Mouse (Mus musculus) liver, embryonic 13.5 days (tissue): Measurements from ENCODE around the gene Abhd6. TPM values are rescaled to one million over a fixed set of nuclear protein-coding genes. Genes with fewer than 3 reads are reported as not detected.
A peak's percentile ranks its signal among the peaks of the same experiment; 100 is the strongest.
"Not testable (repeated sequence)": the region's sequence is repeated elsewhere in the genome, so short reads cannot be mapped to it uniquely, and the experiment has no call there.

Source experiments
- ATAC-seq: fragments of 200-750 bp; cut with Nextera tagmentation; 2 replicates; pipeline ENCODE4 v1.8.0; 2017; ENCODE audit warnings: low read depth, mild to moderate bottlenecking, moderate number of reproducible peaks, moderate library complexity
- DNase-seq: peaks from one replicate; pipeline ENCODE4 v3.0.0; 2022
- H3K27ac ChIP-seq: fragments of 300-500 bp; sonication (generic); 2 replicates; pipeline ENCODE4 v1.5.1; 2015; ENCODE audit warnings: moderate library complexity, mild to moderate bottlenecking, inconsistent platforms
- H3K27me3 ChIP-seq: fragments of 300-500 bp; sonication (generic); 2 replicates; pipeline ENCODE4 v1.6.1; 2015; ENCODE audit warnings: mild to moderate bottlenecking, inconsistent platforms
- H3K36me3 ChIP-seq: fragments of 300-500 bp; sonication (generic); 2 replicates; pipeline ENCODE4 v1.6.1; 2015; ENCODE audit warnings: mild to moderate bottlenecking, inconsistent platforms
- H3K4me1 ChIP-seq: fragments of 300-500 bp; sonication (generic); replicated peaks from 2 replicates; pipeline ENCODE4 v1.6.1; 2015; ENCODE audit warnings: inconsistent platforms
- H3K4me2 ChIP-seq: fragments of 300-500 bp; sonication (generic); 2 replicates; pipeline ENCODE4 v1.6.1; 2015; ENCODE audit warnings: inconsistent platforms, mild to moderate bottlenecking, moderate library complexity
- H3K4me3 ChIP-seq: fragments of 300-500 bp; sonication (generic); replicated peaks from 2 replicates; pipeline ENCODE4 v1.5.1; 2015; ENCODE audit warnings: mild to moderate bottlenecking, inconsistent platforms
- H3K9ac ChIP-seq: fragments of 300-500 bp; sonication (generic); 2 replicates; pipeline ENCODE4 v1.6.1; 2015; ENCODE audit warnings: mild to moderate bottlenecking, inconsistent platforms
- H3K9me3 ChIP-seq: fragments of 300-500 bp; sonication (generic); replicated peaks from 2 replicates; pipeline ENCODE4 v1.6.1; 2016; ENCODE audit warnings: inconsistent platforms
- WGBS: fragments of 180-500 bp; shearing (Covaris S2); methylation state at CpG from one replicate; pipeline ENCODE4 v1.1.7; 2015; ENCODE audit not compliant: insufficient replicate concordance; 5-methylcytosine and 5-hydroxymethylcytosine counted together
- polyA plus RNA-seq: library from polyadenylated mRNA; unstranded; fragments of >200 nt; fragmentation: Nextera tagmentation; extraction: Ambion mirVana; gene quantifications from 2 replicates; pipeline ENCODE4 v1.2.1, GENCODE M21; 2015

Abhd6 gene
- polyA plus RNA-seq, 1 experiment from 2014 or later: 9.3 TPM

DNA sequence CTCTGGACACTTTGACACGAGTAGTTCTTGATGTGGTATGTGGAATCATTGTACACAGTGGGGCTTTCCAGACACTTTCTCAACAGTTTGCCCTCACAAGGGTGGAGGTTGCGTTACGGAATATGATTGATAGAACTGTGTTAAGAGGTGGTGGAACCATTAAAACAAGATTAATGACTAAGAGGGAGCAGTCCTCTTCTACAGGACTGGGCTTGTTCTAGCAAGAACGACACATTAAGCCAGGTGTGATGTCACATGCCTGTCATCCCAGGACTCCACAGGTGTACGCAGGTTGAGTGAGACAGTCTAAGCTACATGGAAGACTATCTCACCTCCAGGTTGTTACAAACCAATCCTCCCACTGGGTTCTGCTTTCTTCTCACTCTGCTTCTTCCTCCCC, 3.3 kb upstream of the Abhd6 start:
- H3K4me2 ChIP-seq: no peak overlapping the region
- DNase-seq (no peak), ATAC-seq (no peak)
- WGBS: 65% methylated on average over 5 of the region's 5 CpGs
- peaks cover 54% of the 10 kb centered on the region for H3K27me3 ChIP-seq
- H3K9ac ChIP-seq: no peak overlapping the region
- no peaks in the 10 kb centered on the region for H3K9me3 ChIP-seq
- no peak overlapping the region for H3K4me3 ChIP-seq
- H3K27ac ChIP-seq: no peak overlapping the region
- peaks cover 17% of the 10 kb centered on the region; the same call in 1 of the 2 replicates for H3K4me1 ChIP-seq
- no peaks in the 10 kb centered on the region for H3K36me3 ChIP-seq

- Histone ChIP-seq H3K4me3 (no peak overlapping the region), H3K9ac (no peak overlapping the region), H3K4me2 (no peak overlapping the region), H3K27ac (no peak overlapping the region), H3K9me3 (no peaks in the 10 kb centered on the region), H3K36me3 (no peaks in the 10 kb centered on the region), H3K4me1 (peaks cover 17% of the 10 kb centered on the region; the same call in 1 of the 2 replicates), H3K27me3 (peaks cover 56% of the 10 kb centered on the region)
- 65% methylated on average over 5 of the region's 5 CpGs for WGBS
- no peak for ATAC-seq
- no peak for DNase-seq
These were observed 2.5 kb upstream of the Abhd6 start for GRCm38 (mm10) chr14:8000247-8000646.

- H3K4me2 ChIP-seq: peak overlapping the region; percentile 28; the same call in 1 of the 2 replicates
- H3K9me3 ChIP-seq: no peaks in the 10 kb centered on the region
- no peaks in the 10 kb centered on the region for H3K36me3 ChIP-seq
- ATAC-seq (0 out of 2 replicates have a peak, but pooled peaks have one; percentile 10), DNase-seq (no peak)
- no peak overlapping the region for H3K4me3 ChIP-seq
- H3K27ac ChIP-seq: no peak overlapping the region
- H3K27me3 ChIP-seq: peaks cover 56% of the 10 kb centered on the region
- H3K4me1 ChIP-seq: peaks cover 17% of the 10 kb centered on the region; the same call in 1 of the 2 replicates
- no peak overlapping the region for H3K9ac ChIP-seq
- 28% methylated on average over 17 of the region's 17 CpGs for WGBS
These were observed 1.6 kb upstream of the Abhd6 start for GRCm38 (mm10) chr14:8000831-8001685.

- Histone ChIP-seq H3K4me3 (peak overlapping the region; percentile 55), H3K9ac (peak overlapping the region; percentile 52), H3K36me3 (no peaks in the 10 kb centered on the region), H3K9me3 (no peaks in the 10 kb centered on the region), H3K27me3 (peaks cover 56% of the 10 kb centered on the region), H3K27ac (no peak overlapping the region), H3K4me2 (peak overlapping the region; percentile 64), H3K4me1 (peaks cover 24% of the 10 kb centered on the region; the same call in 1 of the 2 replicates)
- ATAC-seq: no peak
- no peak for DNase-seq
- 2% methylated on average over 23 of the region's 23 CpGs for WGBS
These were observed 480 bp downstream of the Abhd6 start for GRCm38 (mm10) chr14:8003093-8003670.

DNA sequence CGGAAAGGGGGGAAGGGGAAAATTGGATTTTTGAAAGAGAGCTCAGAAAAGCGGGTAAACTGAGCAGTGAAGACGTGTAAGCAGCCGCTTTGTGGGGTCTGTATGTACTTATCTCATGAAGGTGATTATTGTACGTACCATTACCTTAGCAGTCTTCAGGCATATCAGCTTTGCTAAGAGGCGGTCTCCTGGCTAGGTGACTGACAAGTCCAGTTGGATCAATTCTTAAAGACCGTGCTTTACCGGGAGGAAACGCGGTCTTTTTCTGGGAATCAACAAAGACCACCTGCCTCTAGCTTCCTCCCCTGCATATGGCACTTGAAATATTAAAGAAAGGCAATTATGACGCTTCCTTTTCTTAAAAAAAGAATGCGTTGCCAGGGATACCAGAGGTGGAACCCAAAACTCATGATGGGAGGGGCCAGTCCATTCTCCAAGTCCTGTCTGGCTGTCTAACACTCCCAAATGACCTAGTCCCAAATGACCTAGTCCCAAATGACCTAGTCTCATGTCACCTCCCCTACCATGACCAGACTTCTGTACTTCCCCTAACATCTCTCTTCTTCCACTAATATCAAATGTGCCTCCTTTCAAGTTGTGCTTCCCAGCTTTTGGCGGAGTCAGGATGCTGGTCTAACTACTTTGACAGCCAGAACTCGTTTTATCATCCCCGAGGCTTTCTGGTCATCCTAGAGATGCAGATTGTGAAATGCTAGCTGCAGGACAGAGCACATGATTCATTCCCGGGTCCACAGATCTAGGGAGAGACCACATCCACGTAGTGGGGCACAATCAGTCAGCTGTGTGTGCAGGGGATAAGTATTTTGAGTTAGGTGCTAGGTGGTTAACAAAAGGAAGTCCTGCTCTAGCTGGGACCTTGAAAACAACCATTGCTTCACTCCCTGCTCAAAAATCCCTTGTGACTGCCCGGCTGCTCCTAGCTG, 1.3 kb downstream of the Abhd6 start:
- peak overlapping the region; percentile 64 for H3K4me2 ChIP-seq
- H3K27me3 ChIP-seq: peaks cover 53% of the 10 kb centered on the region
- ATAC-seq (no peak), DNase-seq (no peak)
- H3K4me1 ChIP-seq: peaks cover 24% of the 10 kb centered on the region; the same call in 1 of the 2 replicates
- H3K9ac ChIP-seq: 0 out of 2 replicates have a peak overlapping the region, but pooled peaks have one; percentile 52
- H3K27ac ChIP-seq: no peak overlapping the region
- H3K4me3 ChIP-seq: peak overlapping the region; percentile 55
- no peaks in the 10 kb centered on the region for H3K36me3 ChIP-seq
- WGBS: 32% methylated on average over 18 of the region's 18 CpGs
- H3K9me3 ChIP-seq: no peaks in the 10 kb centered on the region

- not testable (repeated sequence) for H3K9me3 ChIP-seq, ATAC-seq
These were observed 3.4 kb downstream of the Abhd6 start for GRCm38 (mm10) chr14:8006061-8006460.

GRCm38 (mm10) chr14:8007084-8007483, 4.4 kb downstream of the Abhd6 start:
- no peak overlapping the region for H3K27ac ChIP-seq
- no peak for DNase-seq
- ATAC-seq: no peak

More at GRCm38 (mm10) chr14:8006061-8006460, 3.4 kb downstream of the Abhd6 start:
- peaks cover 35% of the 10 kb centered on the region for H3K27me3 ChIP-seq
- DNase-seq, H3K4me3 ChIP-seq, H3K9ac ChIP-seq, H3K27ac ChIP-seq, H3K36me3 ChIP-seq, H3K4me2 ChIP-seq: not testable (repeated sequence)
- peaks cover 24% of the 10 kb centered on the region; the same call in 1 of the 2 replicates for H3K4me1 ChIP-seq
- WGBS: 48% methylated on average over 3 of the region's 3 CpGs

GRCm38 (mm10) chr14:8007486-8007885, 4.8 kb downstream of the Abhd6 start:
- no peak for DNase-seq

More at GRCm38 (mm10) chr14:8007084-8007483, 4.4 kb downstream of the Abhd6 start:
- H3K4me3 ChIP-seq: no peak overlapping the region
- no peak overlapping the region for H3K4me2 ChIP-seq
- no peaks in the 10 kb centered on the region for H3K9me3 ChIP-seq
- H3K4me1 ChIP-seq: peaks cover 24% of the 10 kb centered on the region; the same call in 1 of the 2 replicates
- no peaks in the 10 kb centered on the region for H3K36me3 ChIP-seq
- H3K9ac ChIP-seq: no peak overlapping the region
- H3K27me3 ChIP-seq: peaks cover 26% of the 10 kb centered on the region

GRCm38 (mm10) chr14:8007923-8008322, 5.2 kb downstream of the Abhd6 start:
- H3K4me2 ChIP-seq: no peak overlapping the region
- 66% methylated on average over 10 of the region's 10 CpGs for WGBS
- H3K9me3 ChIP-seq: no peaks in the 10 kb centered on the region
- H3K27me3 ChIP-seq: peaks cover 18% of the 10 kb centered on the region
- no peak overlapping the region for H3K9ac ChIP-seq
- H3K27ac ChIP-seq: no peak overlapping the region
- no peak overlapping the region for H3K4me3 ChIP-seq
- H3K36me3 ChIP-seq: no peaks in the 10 kb centered on the region
- DNase-seq (no peak), ATAC-seq (no peak)
- peaks cover 18% of the 10 kb centered on the region; the same call in 1 of the 2 replicates for H3K4me1 ChIP-seq

More at GRCm38 (mm10) chr14:8007486-8007885, 4.8 kb downstream of the Abhd6 start:
- no peak overlapping the region for H3K27ac ChIP-seq
- no peak overlapping the region for H3K4me2 ChIP-seq
- H3K9ac ChIP-seq: no peak overlapping the region
- no peak overlapping the region for H3K4me3 ChIP-seq
- 57% methylated on average over 2 of the region's 2 CpGs for WGBS
- H3K4me1 ChIP-seq: peaks cover 23% of the 10 kb centered on the region; the same call in 1 of the 2 replicates
- no peaks in the 10 kb centered on the region for H3K9me3 ChIP-seq
- H3K27me3 ChIP-seq: peaks cover 22% of the 10 kb centered on the region
- no peak for ATAC-seq
- H3K36me3 ChIP-seq: no peaks in the 10 kb centered on the region

- no peak for DNase-seq
- WGBS: 51% methylated on average over 2 of the region's 2 CpGs
These were observed 8.6 kb downstream of the Abhd6 start for GRCm38 (mm10) chr14:8011297-8011696.

More at GRCm38 (mm10) chr14:8011297-8011696, 8.6 kb downstream of the Abhd6 start:
- Histone ChIP-seq H3K9ac (no peak overlapping the region), H3K4me2 (no peak overlapping the region), H3K9me3 (no peaks in the 10 kb centered on the region), H3K4me3 (no peak overlapping the region), H3K36me3 (no peaks in the 10 kb centered on the region), H3K27me3 (no peaks in the 10 kb centered on the region), H3K27ac (no peak overlapping the region), H3K4me1 (peaks cover 17% of the 10 kb centered on the region)
- no peak for ATAC-seq
